ENCODE assay signal across 10 mouse cellular contexts in the genomic region with DNA sequence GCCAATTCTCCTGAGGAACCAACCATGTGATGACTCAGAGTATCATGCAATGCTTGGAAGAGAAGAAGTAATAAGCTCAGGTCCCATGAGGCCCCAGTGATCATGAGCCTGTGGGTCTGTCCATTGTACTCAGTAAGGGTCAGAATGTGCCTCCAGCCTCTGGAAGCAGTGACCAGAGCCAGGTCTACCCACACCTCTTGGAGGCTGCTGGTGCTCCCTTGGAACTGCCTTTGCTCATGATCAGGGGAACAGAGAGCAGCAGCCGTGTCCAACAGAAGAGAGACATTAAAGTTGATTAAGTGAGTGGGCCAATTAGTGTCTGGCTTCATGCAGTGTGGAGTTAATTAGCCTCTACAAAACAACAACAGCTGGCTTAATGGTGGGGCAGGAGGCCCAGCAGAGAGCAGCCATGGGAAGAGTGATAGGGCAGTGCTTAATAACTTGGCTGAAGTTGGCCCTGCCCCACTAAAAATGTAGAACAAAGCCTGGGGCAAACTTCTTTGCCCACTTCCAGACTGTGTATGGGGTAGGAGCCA. TPM values are rescaled to one million over a fixed set of nuclear protein-coding genes. Genes with fewer than 3 reads are reported as not detected.
DNase-seq lines count a peak whose midpoint lies in the region; ATAC-seq and TF ChIP-seq lines count a peak whose summit lies in the region.
"Had no signal": no experiment of that assay in that cellular context is flagged by ENCODE, and none has a peak within 500 bp of the region (broad histone marks: within the 10 kb centered on the region; RNA-seq: fewer than 3 reads in every experiment).

No protein-coding gene starts in this region.

- H3K27me3 ChIP-seq in stomach, postnatal 0 days (ENCODE audit: control insufficient read depth, insufficient read depth, low read length), result no peaks in the 10 kb centered on the region
- no peaks in the 10 kb centered on the region for H3K27me3 ChIP-seq in midbrain, embryonic 15.5 days (replicated peaks)

- H3K4me1 ChIP-seq in bone marrow macrophage, adult 2 months (ENCODE audit: control insufficient read depth, insufficient read depth, low read length), result peaks cover 14% of the 10 kb centered on the region
- H3K4me1 ChIP-seq in stomach, postnatal 0 days (replicated peaks; ENCODE audit: control insufficient read depth, insufficient read depth), result no peaks in the 10 kb centered on the region
- H3K4me1 ChIP-seq in midbrain, embryonic 15.5 days, result peaks cover 5% of the 10 kb centered on the region; the same call in 1 of the 2 replicates

- TF ChIP-seq POLR2A in bone marrow macrophage, adult 2 months (IDR thresholded peaks at IDR 0.05; ENCODE audit: borderline replicate concordance, low read depth, low read length), result no peak

- H3K9ac ChIP-seq in stomach, postnatal 0 days (ENCODE audit: low read length), result no peak overlapping the region
- no peak overlapping the region for H3K9ac ChIP-seq in midbrain, embryonic 15.5 days

- TF ChIP-seq CTCF in bone marrow macrophage, adult 2 months (IDR thresholded peaks at IDR 0.05; ENCODE audit: low read depth, low read length), result no peak
- no peak for TF ChIP-seq CTCF in stomach, postnatal 0 days (IDR thresholded peaks at IDR 0.05; ENCODE audit: low read depth)

- no peak overlapping the region for H3K4me3 ChIP-seq in bone marrow macrophage, adult 2 months (ENCODE audit: insufficient read depth, low read length)
- H3K4me3 ChIP-seq in macrophage (ENCODE audit: inconsistent target), result no peak overlapping the region
- no peak overlapping the region for H3K4me3 ChIP-seq in stomach, postnatal 0 days (ENCODE audit: low read depth, low read length)
- no peak overlapping the region for H3K4me3 ChIP-seq in midbrain, embryonic 15.5 days

- no peaks in the 10 kb centered on the region for H3K79me2 ChIP-seq in macrophage (ENCODE audit: inconsistent target)

- peak overlapping the region; percentile 39 for H3K27ac ChIP-seq in bone marrow macrophage, adult 2 months (ENCODE audit: insufficient read depth, low read depth, low read length)
- peak overlapping the region; percentile 48 for H3K27ac ChIP-seq in macrophage
- H3K27ac ChIP-seq in stomach, postnatal 0 days (replicated peaks), result no peak overlapping the region
- no peak overlapping the region for H3K27ac ChIP-seq in midbrain, embryonic 15.5 days

- DNase-seq in kidney, adult 9 months, result peak; percentile 14
- no peak for DNase-seq in kidney, postnatal 10 days
- peak; percentile 67 for DNase-seq in gastrocnemius, postnatal 14 days
- DNase-seq in spleen, postnatal 14 days (ENCODE audit: low spot score in 2 of 2), result no peak
- no peak for DNase-seq in stomach, postnatal 0 days (ENCODE audit: low spot score)
- DNase-seq: cerebellum, adult 11 months had no signal

- TF ChIP-seq EP300 in stomach, postnatal 0 days (optimal IDR thresholded peaks at IDR 0.05), result no peak

- no peaks in the 10 kb centered on the region for H3K9me3 ChIP-seq in stomach, postnatal 0 days (ENCODE audit: control insufficient read depth, low read length)
- no peaks in the 10 kb centered on the region for H3K9me3 ChIP-seq in midbrain, embryonic 15.5 days
- H3K9me3 ChIP-seq: G1E had no signal

- intact Hi-C loops in gastrocnemius, postnatal 14 days (cut with DNase I; ENCODE audit: low total_unique reads), result no loop called here

- no peaks in the 10 kb centered on the region for H3K36me3 ChIP-seq in macrophage (ENCODE audit: inconsistent target)
- no peaks in the 10 kb centered on the region for H3K36me3 ChIP-seq in stomach, postnatal 0 days (ENCODE audit: control insufficient read depth, insufficient read depth, low read length)
- no peaks in the 10 kb centered on the region for H3K36me3 ChIP-seq in midbrain, embryonic 15.5 days (replicated peaks)
- H3K36me3 ChIP-seq: G1E had no signal

- no peak for ATAC-seq in stomach, postnatal 0 days (ENCODE audit: low FRiP score, low TSS enrichment)
- ATAC-seq in midbrain, embryonic 15.5 days (replicated peaks), result no peak

- H3K4me2 ChIP-seq in stomach, postnatal 0 days (replicated peaks; ENCODE audit: low read depth), result no peak overlapping the region
- H3K4me2 ChIP-seq in midbrain, embryonic 15.5 days, result no peak overlapping the region

- 100% methylated on average over 1 of the region's 1 CpGs for WGBS in macrophage (ENCODE audit: missing documents)
- 65% methylated on average over 1 of the region's 1 CpGs for WGBS in stomach, postnatal 0 days
- WGBS in midbrain, embryonic 15.5 days, result 23% methylated on average over 1 of the region's 1 CpGs

RNA-seq across cellular contexts. Expression of gene Lmo2, which starts 30.1 kb away (rescaled TPM):
- polyA plus RNA-seq in bone marrow macrophage, adult 2 months (2012; ENCODE audit: insufficient read depth, insufficient read length, missing spikeins), result 281 and 284 TPM in 2 replicates
- total RNA-seq in gastrocnemius, postnatal 14 days (2021), result 1 to 10 TPM; 7.0 to 9.1 TPM
- total RNA-seq in macrophage (2018; cell fraction: chromatin; rRNA removed), result 100 to 1,000 TPM in 12 of 26 experiments, 10 to 100 TPM in 14; 39.5 to 213 (median 98.9) TPM
- total RNA-seq in macrophage (2018; cell fraction: cytosol; rRNA removed), result 100 to 1,000 TPM; 111 to 268 (median 186) TPM
- total RNA-seq in macrophage (2018; cell fraction: nucleus; rRNA removed), result 100 to 1,000 TPM in 23 of 26 experiments, 10 to 100 TPM in 3; 86.9 to 369 (median 162) TPM
- polyA plus RNA-seq in macrophage (2018), result 181 to 268 TPM (median 246 TPM) in 3 replicates
- polyA plus RNA-seq in stomach, postnatal 0 days (2015; fragmentation: Nextera tagmentation; extraction: Ambion mirVana), result 10.6 and 11.1 TPM in 2 replicates
- 32.0 and 33.6 TPM in 2 replicates for polyA plus RNA-seq in midbrain, embryonic 15.5 days (2015; fragmentation: Nextera tagmentation; extraction: Ambion mirVana)

Comparison
In these comparisons a context has a peak if more than half of its experiments do, and no peak if none do; other contexts are left out.
1. DNase-seq: peak in kidney, adult 9 months (single experiment) and gastrocnemius, postnatal 14 days (single experiment); none in kidney, postnatal 10 days (single experiment), spleen, postnatal 14 days (0 of 2) and stomach, postnatal 0 days (single experiment).
2. H3K27ac ChIP-seq: peak in bone marrow macrophage, adult 2 months (single experiment) and macrophage (single experiment); none in stomach, postnatal 0 days (single experiment) and midbrain, embryonic 15.5 days (single experiment).